ENCODE assay signal across 14 mouse cellular contexts in genomic region chr9:63309956-63310355, GRCm38 (mm10).
"Had no signal": no experiment of that assay in that cellular context is flagged by ENCODE, and none has a peak within 500 bp of the region (broad histone marks: within the 10 kb centered on the region; RNA-seq: fewer than 3 reads in every experiment).

No protein-coding gene starts in this region.

- H3K9me3 ChIP-seq: limb, embryonic 15.5 days; liver, embryonic 12.5 days; midbrain, embryonic 15.5 days; neural tube, embryonic 13.5 days; stomach, embryonic 15.5 days had no signal

- H3K36me3 ChIP-seq: limb, embryonic 15.5 days; midbrain, embryonic 15.5 days; neural tube, embryonic 13.5 days; stomach, embryonic 15.5 days had no signal

- H3K27ac ChIP-seq: liver, embryonic 12.5 days; midbrain, embryonic 15.5 days had no signal

- H3K4me2 ChIP-seq: limb, embryonic 15.5 days; liver, embryonic 12.5 days; lung, embryonic 14.5 days; midbrain, embryonic 11.5 days; midbrain, embryonic 15.5 days; neural tube, embryonic 13.5 days; stomach, embryonic 15.5 days had no signal

- ATAC-seq: liver, embryonic 12.5 days; midbrain, embryonic 15.5 days had no signal

- H3K27me3 ChIP-seq: limb, embryonic 15.5 days; liver, embryonic 12.5 days; midbrain, embryonic 15.5 days; neural tube, embryonic 13.5 days; stomach, embryonic 15.5 days had no signal

- DNase-seq: kidney, postnatal 25 days; layer of hippocampus, postnatal 36 days; lung, embryonic 14.5 days; lung, postnatal 10 days; lung, postnatal 4 days; right cerebral cortex, postnatal 14 days; thymus, adult 2 months; thymus, postnatal 25 days had no signal

- H3K4me3 ChIP-seq: limb, embryonic 15.5 days; liver, embryonic 12.5 days; midbrain, embryonic 15.5 days; neural tube, embryonic 13.5 days; stomach, embryonic 15.5 days had no signal

- H3K9ac ChIP-seq: limb, embryonic 15.5 days; liver, embryonic 12.5 days; lung, embryonic 14.5 days; midbrain, embryonic 15.5 days; neural tube, embryonic 13.5 days; stomach, embryonic 15.5 days had no signal
